Comparison of ENCODE assay signal across 9 mouse cellular contexts in the genomic region with DNA sequence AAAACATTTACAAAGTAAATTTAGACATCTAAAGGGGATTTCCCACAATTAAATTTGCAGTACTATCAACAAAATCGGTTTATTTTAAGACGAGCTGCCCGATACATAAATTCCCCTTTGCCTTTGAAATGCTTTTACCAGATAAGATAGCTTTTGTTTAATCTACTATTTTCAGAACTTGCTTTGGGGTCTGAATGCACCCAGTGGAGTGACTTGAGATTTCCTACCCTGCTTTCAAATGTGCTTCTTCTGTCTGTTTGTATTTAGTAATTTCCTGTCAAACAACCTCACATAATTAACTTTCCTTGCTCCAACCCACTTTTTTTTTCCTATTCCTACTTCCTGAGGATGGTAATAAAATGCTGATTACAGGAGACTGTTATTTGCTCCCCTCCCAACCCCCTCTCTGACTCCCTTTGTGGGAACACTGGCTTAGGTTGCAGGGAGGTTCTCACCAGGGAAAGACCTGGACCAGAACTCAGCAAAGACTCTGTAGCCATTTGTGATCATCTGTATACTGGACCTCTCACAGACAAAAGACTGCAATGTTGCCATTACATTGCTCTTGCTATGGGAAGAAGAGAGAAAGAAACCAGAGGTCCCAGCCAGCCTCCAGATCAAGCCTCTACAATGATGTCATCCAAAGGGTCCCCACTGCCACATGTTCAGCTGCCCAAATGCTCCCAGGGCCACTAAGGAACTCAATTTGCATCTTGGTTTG.
A peak's percentile ranks its signal among the peaks of the same experiment; 100 is the strongest.
DNase-seq lines count a peak whose midpoint lies in the region; ATAC-seq and TF ChIP-seq lines count a peak whose summit lies in the region.
"Had no signal": no experiment of that assay in that cellular context is flagged by ENCODE, and none has a peak within 500 bp of the region (broad histone marks: within the 10 kb centered on the region; RNA-seq: fewer than 3 reads in every experiment).

No protein-coding gene starts in this region.

- H3K4me1 ChIP-seq in intestine, embryonic 15.5 days (replicated peaks): peaks cover 14% of the 10 kb centered on the region; the same call in 1 of the 2 replicates
- H3K4me1 ChIP-seq in intestine, postnatal 0 days (replicated peaks; ENCODE audit: control insufficient read depth, insufficient read depth, low read length): no peaks in the 10 kb centered on the region
- peaks cover 22% of the 10 kb centered on the region for H3K4me1 ChIP-seq in neural tube, embryonic 13.5 days (replicated peaks)

- H3K9ac ChIP-seq in intestine, embryonic 15.5 days: no peak overlapping the region
- no peak overlapping the region for H3K9ac ChIP-seq in intestine, postnatal 0 days (ENCODE audit: low read depth, low read length)
- H3K9ac ChIP-seq in neural tube, embryonic 13.5 days: no peak overlapping the region
- H3K9ac ChIP-seq: liver, embryonic 13.5 days had no signal

- 0 out of 2 replicates have a peak overlapping the region, but pooled peaks have one; percentile 28 for H3K27ac ChIP-seq in intestine, embryonic 15.5 days
- no peak overlapping the region for H3K27ac ChIP-seq in intestine, postnatal 0 days (ENCODE audit: low read depth, low read length)
- H3K27ac ChIP-seq in neural tube, embryonic 13.5 days (replicated peaks): peak overlapping the region; percentile 50; the same call in 1 of the 2 replicates
- H3K27ac ChIP-seq: liver, embryonic 13.5 days had no signal

- no peak overlapping the region for H3K4me2 ChIP-seq in intestine, embryonic 15.5 days (replicated peaks)
- H3K4me2 ChIP-seq in intestine, postnatal 0 days (replicated peaks; ENCODE audit: low read depth): no peak overlapping the region
- no peak overlapping the region for H3K4me2 ChIP-seq in neural tube, embryonic 13.5 days
- H3K4me2 ChIP-seq: liver, embryonic 13.5 days had no signal

- H3K36me3 ChIP-seq in intestine, embryonic 15.5 days: no peaks in the 10 kb centered on the region
- no peaks in the 10 kb centered on the region for H3K36me3 ChIP-seq in intestine, postnatal 0 days (ENCODE audit: control insufficient read depth, insufficient read depth)
- H3K36me3 ChIP-seq in neural tube, embryonic 13.5 days: no peaks in the 10 kb centered on the region
- H3K36me3 ChIP-seq: liver, embryonic 13.5 days had no signal

- TF ChIP-seq CTCF in intestine, postnatal 0 days (IDR thresholded peaks at IDR 0.05; ENCODE audit: low read depth): no peak

- no peak for DNase-seq in neural tube, embryonic 10.5 days (ENCODE audit: extremely low spot score, low spot score)
- DNase-seq in forelimb bud, embryonic 11.5 days (ENCODE audit: low read depth, low spot score): peak; percentile 60
- DNase-seq: liver, embryonic 13.5 days; thymus, postnatal 25 days had no signal

- ATAC-seq in intestine, embryonic 15.5 days: no peak
- no peak for ATAC-seq in intestine, postnatal 0 days
- no peak for ATAC-seq in neural tube, embryonic 13.5 days (ENCODE audit: low read depth)
- peak; percentile 74 for ATAC-seq in megakaryocyte-erythroid progenitor cell, adult 5-6 weeks (replicated peaks; ENCODE audit: low FRiP score, low TSS enrichment, poor library complexity, severe bottlenecking)
- no peak for ATAC-seq in frontal cortex, adult (ENCODE audit: low TSS enrichment)

- H3K9me3 ChIP-seq in intestine, embryonic 15.5 days: no peaks in the 10 kb centered on the region
- H3K9me3 ChIP-seq in intestine, postnatal 0 days (ENCODE audit: control insufficient read depth): no peaks in the 10 kb centered on the region
- no peaks in the 10 kb centered on the region for H3K9me3 ChIP-seq in neural tube, embryonic 13.5 days
- H3K9me3 ChIP-seq: liver, embryonic 13.5 days had no signal

- WGBS in intestine, embryonic 15.5 days: 16% methylated on average over 3 of the region's 3 CpGs
- WGBS in intestine, postnatal 0 days: 23% methylated on average over 3 of the region's 3 CpGs
- 71% methylated on average over 3 of the region's 3 CpGs for WGBS in neural tube, embryonic 13.5 days

- H3K4me3 ChIP-seq in intestine, embryonic 15.5 days (replicated peaks): no peak overlapping the region
- no peak overlapping the region for H3K4me3 ChIP-seq in intestine, postnatal 0 days (ENCODE audit: low read depth, low read length)
- H3K4me3 ChIP-seq in neural tube, embryonic 13.5 days: no peak overlapping the region
- H3K4me3 ChIP-seq: liver, embryonic 13.5 days had no signal

- H3K27me3 ChIP-seq in intestine, embryonic 15.5 days (replicated peaks): no peaks in the 10 kb centered on the region
- no peaks in the 10 kb centered on the region for H3K27me3 ChIP-seq in intestine, postnatal 0 days (replicated peaks; ENCODE audit: control insufficient read depth, insufficient read depth, low read length)
- no peaks in the 10 kb centered on the region for H3K27me3 ChIP-seq in neural tube, embryonic 13.5 days
- H3K27me3 ChIP-seq: liver, embryonic 13.5 days had no signal
